Mouse (Mus musculus) thymus, postnatal 25 days (tissue): Measurements from ENCODE around the gene Cyld.

Experiments
- DNase-seq: peaks from one replicate; pipeline ENCODE4 v3.0.0; 2022

The Cyld gene

GRCm38 (mm10) chr8:88793746-88794614 lies 97.2 kb downstream of the Cyld start:
- no peak for DNase-seq

- DNase-seq, result no peak
These were observed 97.7 kb downstream of the Cyld start for GRCm38 (mm10) chr8:88794615-88794907.

- no peak for DNase-seq
These were observed 99.1 kb downstream of the Cyld start for GRCm38 (mm10) chr8:88795896-88796295.

- DNase-seq, result no peak
These were observed 99.8 kb downstream of the Cyld start for GRCm38 (mm10) chr8:88796651-88797050.
